Mouse (Mus musculus) kidney, adult 2 months (tissue): Measurements from ENCODE around the gene Strada. TPM values are rescaled to one million over a fixed set of nuclear protein-coding genes. Genes with fewer than 3 reads are reported as not detected.
"Not testable (repeated sequence)": the region's sequence is repeated elsewhere in the genome, so short reads cannot be mapped to it uniquely, and the experiment has no call there.

Experiments
- DNase-seq: peaks from one replicate; pipeline ENCODE4 v3.0.0; 2021
- H3K27ac ChIP-seq: fragments of 200-500 bp; 2 replicates; pipeline ENCODE4 v1.5.1; 2012; ENCODE audit warnings: low read depth, low read length, control low read depth, inconsistent platforms; ENCODE audit not compliant: insufficient read depth
- H3K27me3 ChIP-seq: fragments of 200-500 bp; replicated peaks from 2 replicates; pipeline ENCODE4 v1.6.1; 2012; ENCODE audit warnings: mild to moderate bottlenecking, moderate library complexity, low read length, inconsistent platforms; ENCODE audit not compliant: control insufficient read depth, insufficient read depth
- H3K36me3 ChIP-seq: fragments of 200-500 bp; 2 replicates; pipeline ENCODE4 v1.6.1; 2012; ENCODE audit warnings: mild to moderate bottlenecking, moderate library complexity, low read length, inconsistent platforms; ENCODE audit not compliant: control insufficient read depth, insufficient read depth
- H3K4me1 ChIP-seq: fragments of 200-500 bp; 2 replicates; pipeline ENCODE4 v1.6.1; 2011; ENCODE audit warnings: low read length; ENCODE audit not compliant: control insufficient read depth, insufficient read depth
- H3K4me3 ChIP-seq: fragments of 200-500 bp; 2 replicates; pipeline ENCODE4 v1.5.1; 2011; ENCODE audit warnings: mild to moderate bottlenecking, low read depth, low read length, control low read depth; ENCODE audit not compliant: insufficient read depth
- CTCF ChIP-seq: fragments of 200-500 bp; conservative IDR thresholded peaks from 2 replicates; pipeline ENCODE4 v1.5.1; 2011; ENCODE audit warnings: low read depth, mild to moderate bottlenecking, control low read depth, low read length, moderate library complexity, mixed read lengths; ENCODE audit not compliant: insufficient read depth, insufficient read length
- POLR2A ChIP-seq: fragments of 200-500 bp; IDR thresholded peaks from one replicate; pipeline ENCODE4 v1.6.1; 2011; ENCODE audit warnings: low read depth, low read length, control low read depth
- WGBS: fragments of 180-500 bp; shearing (Covaris S2); methylation state at CpG from one replicate; pipeline ENCODE4 v1.1.7; 2018; 5-methylcytosine and 5-hydroxymethylcytosine counted together
- polyA plus RNA-seq: library from polyadenylated mRNA; depleted of rRNA; stranded (reverse); fragments of >200 nt; gene quantifications from 2 replicates; pipeline ENCODE4 v1.2.3, GENCODE M21; 2012; rRNA removed

The Strada gene
- polyA plus RNA-seq, 1 experiment = 28.5 TPM

GRCm38 (mm10) chr11:106129477-106129876, 72.5 kb downstream of the Strada start:
- no peak for DNase-seq
- H3K4me1 ChIP-seq = no peaks in the 10 kb centered on the region
- H3K27ac ChIP-seq = no peak overlapping the region
- H3K27me3 ChIP-seq = no peaks in the 10 kb centered on the region
- H3K4me3 ChIP-seq = no peak overlapping the region
- TF ChIP-seq CTCF (no peak), POLR2A (no peak)
- WGBS = 94% methylated on average over 1 of the region's 1 CpGs
- H3K36me3 ChIP-seq = peaks cover 4% of the 10 kb centered on the region; the same call in 1 of the 2 replicates

- H3K36me3 ChIP-seq, H3K4me1 ChIP-seq, H3K4me3 ChIP-seq, DNase-seq, H3K27ac ChIP-seq, H3K27me3 ChIP-seq: not testable (repeated sequence)
- WGBS = 90% methylated on average over 6 of the region's 6 CpGs
Measured at GRCm38 (mm10) chr11:106126727-106127373, 75.1 kb downstream of the Strada start.

DNA sequence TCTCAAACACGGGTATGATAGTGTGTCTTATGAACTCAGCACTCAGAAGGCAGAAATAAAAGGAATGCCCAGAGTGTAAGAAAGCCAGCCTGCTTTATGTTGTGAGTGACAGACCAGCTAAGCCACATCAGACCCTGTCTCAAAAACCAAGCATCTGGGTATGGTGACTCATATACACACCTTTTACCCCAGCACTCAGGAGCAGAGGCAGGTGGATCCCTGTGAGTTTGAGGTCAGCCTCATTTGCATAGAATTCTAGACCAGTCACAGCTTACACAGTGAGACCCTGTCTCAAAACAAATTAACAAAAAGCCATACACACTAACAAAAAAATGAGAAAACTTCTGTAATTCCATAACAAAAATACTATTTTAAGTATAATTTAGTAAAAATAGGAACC, 76.1 kb downstream of the Strada start:
- no peak overlapping the region for H3K4me3 ChIP-seq
- no peak for TF ChIP-seq POLR2A
- TF ChIP-seq CTCF = no peak
- no peak for DNase-seq
- H3K27ac ChIP-seq = no peak overlapping the region
- H3K36me3 ChIP-seq = peaks cover 4% of the 10 kb centered on the region; the same call in 1 of the 2 replicates
- no peaks in the 10 kb centered on the region for H3K4me1 ChIP-seq
- H3K27me3 ChIP-seq = no peaks in the 10 kb centered on the region
- WGBS = 86% methylated on average over 1 of the region's 1 CpGs

- DNase-seq = no peak
- no peak overlapping the region for H3K27ac ChIP-seq
- no peak overlapping the region for H3K4me3 ChIP-seq
- no peak for TF ChIP-seq CTCF
- no peak for TF ChIP-seq POLR2A
- H3K27me3 ChIP-seq = no peaks in the 10 kb centered on the region
- peaks cover 4% of the 10 kb centered on the region; the same call in 1 of the 2 replicates for H3K36me3 ChIP-seq
- WGBS = 76% methylated on average over 4 of the region's 4 CpGs
- H3K4me1 ChIP-seq = no peaks in the 10 kb centered on the region
Measured at GRCm38 (mm10) chr11:106124784-106125183, 77.2 kb downstream of the Strada start.

- H3K36me3 ChIP-seq = peaks cover 7% of the 10 kb centered on the region; the same call in 1 of the 2 replicates
- H3K27ac ChIP-seq = no peak overlapping the region
- DNase-seq = peak; percentile 65
- H3K4me3 ChIP-seq = no peak overlapping the region
- no peaks in the 10 kb centered on the region for H3K27me3 ChIP-seq
- TF ChIP-seq POLR2A (no peak), CTCF (no peak)
- WGBS = 61% methylated on average over 3 of the region's 3 CpGs
- no peaks in the 10 kb centered on the region for H3K4me1 ChIP-seq
Measured at GRCm38 (mm10) chr11:106122736-106123135, 79.2 kb downstream of the Strada start.

DNA sequence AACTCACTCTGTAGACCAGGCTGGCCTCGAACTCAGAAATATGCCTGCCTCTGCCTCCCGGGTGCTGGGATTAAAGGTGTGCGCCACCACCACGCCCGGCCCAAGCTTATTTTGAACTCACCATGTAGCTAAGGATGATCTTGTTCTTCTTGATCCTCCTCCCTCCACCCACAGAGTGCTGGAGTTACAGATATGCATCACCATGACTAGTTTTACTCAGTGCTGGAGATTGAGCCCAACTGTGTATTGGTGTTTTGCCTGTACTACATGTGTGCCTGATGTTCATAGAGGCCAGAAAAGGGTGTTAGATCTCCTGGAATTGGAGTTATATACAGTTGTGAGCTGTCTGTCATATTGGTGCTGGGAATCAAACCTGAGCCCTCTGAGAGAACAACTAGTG, 79.7 kb downstream of the Strada start:
- Histone ChIP-seq H3K27me3 (no peaks in the 10 kb centered on the region), H3K36me3 (peaks cover 10% of the 10 kb centered on the region; the same call in 1 of the 2 replicates), H3K4me3 (no peak overlapping the region), H3K27ac (no peak overlapping the region), H3K4me1 (no peaks in the 10 kb centered on the region)
- no peak for DNase-seq
- no peak for TF ChIP-seq POLR2A
- TF ChIP-seq CTCF = no peak
- 97% methylated on average over 5 of the region's 5 CpGs for WGBS

Other genes with a start within 250 kb of the Strada start
- gene Cyb561, start 248.8 kb downstream of the Strada start, polyA plus RNA-seq = 31.1 and 32.2 TPM in 2 replicates
- 68.0 and 132 TPM in 2 replicates for gene Ace, start 234.2 kb downstream of the Strada start, polyA plus RNA-seq
- gene Ace3, start 207.5 kb downstream of the Strada start, polyA plus RNA-seq = 0.06 and 0.07 TPM in 2 replicates
- 0.04 and 0.06 TPM in 2 replicates for gene Kcnh6, start 194.0 kb downstream of the Strada start, polyA plus RNA-seq
- gene Dcaf7, start 165.3 kb downstream of the Strada start, polyA plus RNA-seq = 34.1 and 37.7 TPM in 2 replicates
- gene Taco1, start 136.1 kb downstream of the Strada start, polyA plus RNA-seq = 21.3 and 21.4 TPM in 2 replicates
- 27.8 and 31.6 TPM in 2 replicates for gene Map3k3, start 117.6 kb downstream of the Strada start, polyA plus RNA-seq
- gene Gm10840, start 41.3 kb downstream of the Strada start, polyA plus RNA-seq = not detected in 2 replicates
- 27.8 and 48.3 TPM in 2 replicates for gene Limd2, start 41.3 kb downstream of the Strada start, polyA plus RNA-seq
- 14.0 and 20.6 TPM in 2 replicates for gene Ccdc47, start 14.2 kb upstream of the Strada start, polyA plus RNA-seq
- gene Ddx42, start 14.8 kb upstream of the Strada start, polyA plus RNA-seq = 8.3 and 10.0 TPM in 2 replicates
- 11.7 TPM in 2 replicates for gene Ftsj3, start 53.9 kb upstream of the Strada start, polyA plus RNA-seq
- 52.5 and 66.9 TPM in 2 replicates for gene Psmc5, start 54.0 kb upstream of the Strada start, polyA plus RNA-seq
- 70.0 and 77.9 TPM in 2 replicates for gene Smarcd2, start 70.8 kb upstream of the Strada start, polyA plus RNA-seq
- gene Tcam1, start 74.5 kb upstream of the Strada start, polyA plus RNA-seq = 0.02 and 0.03 TPM in 2 replicates
- 0.16 TPM in 1 of 2 replicates, not detected in the other for gene Gh, start 99.7 kb upstream of the Strada start, polyA plus RNA-seq
- gene Cd79b, start 112.6 kb upstream of the Strada start, polyA plus RNA-seq = 2.7 and 17.9 TPM in 2 replicates
- gene Scn4a, start 151.1 kb upstream of the Strada start, polyA plus RNA-seq = 0.11 and 1.9 TPM in 2 replicates
- gene Prr29, start 163.3 kb upstream of the Strada start, polyA plus RNA-seq = 0.12 and 0.58 TPM in 2 replicates
- gene Icam2, start 185.9 kb upstream of the Strada start, polyA plus RNA-seq = 35.0 and 38.1 TPM in 2 replicates